Mouse (Mus musculus) forebrain, embryonic 12.5 days (tissue): Measurements from ENCODE around the gene Enoph1. TPM values are rescaled to one million over a fixed set of nuclear protein-coding genes. Genes with fewer than 3 reads are reported as not detected.

Experiments used
- ATAC-seq: fragments of 200-750 bp; cut with Nextera tagmentation; 2 replicates; pipeline ENCODE4 v1.8.0; 2017; ENCODE audit warnings: moderate TSS enrichment; ENCODE audit not compliant: low FRiP score
- H3K27ac ChIP-seq: fragments of 300-500 bp; sonication (generic); 2 replicates; pipeline ENCODE4 v1.5.1; 2016; ENCODE audit warnings: mild to moderate bottlenecking
- H3K27me3 ChIP-seq: fragments of 300-500 bp; sonication (generic); 2 replicates; pipeline ENCODE4 v1.6.1; 2016; ENCODE audit warnings: mild to moderate bottlenecking
- H3K36me3 ChIP-seq: fragments of 300-500 bp; sonication (generic); replicated peaks from 2 replicates; pipeline ENCODE4 v1.6.1; 2016; ENCODE audit warnings: mild to moderate bottlenecking
- H3K4me1 ChIP-seq: fragments of 300-500 bp; sonication (generic); 2 replicates; pipeline ENCODE4 v1.6.1; 2016
- H3K4me2 ChIP-seq: fragments of 300-500 bp; sonication (generic); 2 replicates; pipeline ENCODE4 v1.6.1; 2016; ENCODE audit warnings: mild to moderate bottlenecking, moderate library complexity
- H3K4me3 ChIP-seq: fragments of 300-500 bp; sonication (generic); replicated peaks from 2 replicates; pipeline ENCODE4 v1.5.1; 2016; ENCODE audit warnings: mild to moderate bottlenecking
- H3K9ac ChIP-seq: fragments of 300-500 bp; sonication (generic); 2 replicates; pipeline ENCODE4 v1.6.1; 2016; ENCODE audit warnings: mild to moderate bottlenecking
- H3K9me3 ChIP-seq: fragments of 300-500 bp; sonication (generic); 2 replicates; pipeline ENCODE4 v1.6.1; 2016
- WGBS: fragments of 180-500 bp; shearing (Covaris S2); methylation state at CpG from one replicate; pipeline ENCODE4 v1.1.7; 2016; 5-methylcytosine and 5-hydroxymethylcytosine counted together
- polyA plus RNA-seq: library from polyadenylated mRNA; unstranded; fragments of >200 nt; fragmentation: Nextera tagmentation; extraction: Ambion mirVana; gene quantifications from 2 replicates; pipeline ENCODE4 v1.2.1, GENCODE M21; 2016

The Enoph1 gene
- polyA plus RNA-seq, 1 experiment from 2014 or later, result 43.8 TPM

DNA sequence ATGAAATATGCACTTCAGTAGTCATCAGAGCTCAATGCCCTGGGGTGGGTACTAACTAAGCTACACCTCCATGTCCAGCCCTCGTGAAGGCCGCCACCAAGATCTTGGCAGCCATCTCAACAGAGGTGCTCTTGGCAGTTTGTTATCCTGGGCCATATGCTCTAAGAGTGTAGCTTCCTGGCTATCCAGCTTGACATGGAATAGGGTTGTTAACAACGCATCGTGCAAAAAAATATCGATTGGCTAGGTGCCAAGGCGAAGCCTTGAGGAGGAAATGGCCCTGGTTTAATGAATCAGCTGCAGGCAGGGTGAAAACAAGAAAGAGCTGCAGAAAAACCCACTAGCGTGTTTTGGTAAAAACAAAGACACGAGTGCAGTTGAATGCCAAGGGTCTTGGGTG, 45.3 kb downstream of the Enoph1 start:
- Histone ChIP-seq H3K4me2 (no peak overlapping the region), H3K9ac (no peak overlapping the region), H3K27me3 (peaks cover 6% of the 10 kb centered on the region; the same call in 1 of the 2 replicates), H3K4me1 (peaks cover 12% of the 10 kb centered on the region; the same call in 1 of the 2 replicates), H3K9me3 (no peaks in the 10 kb centered on the region), H3K27ac (peak overlapping the region; percentile 46), H3K4me3 (no peak overlapping the region), H3K36me3 (no peaks in the 10 kb centered on the region)
- 66% methylated on average over 8 of the region's 8 CpGs for WGBS
- no peak for ATAC-seq

DNA sequence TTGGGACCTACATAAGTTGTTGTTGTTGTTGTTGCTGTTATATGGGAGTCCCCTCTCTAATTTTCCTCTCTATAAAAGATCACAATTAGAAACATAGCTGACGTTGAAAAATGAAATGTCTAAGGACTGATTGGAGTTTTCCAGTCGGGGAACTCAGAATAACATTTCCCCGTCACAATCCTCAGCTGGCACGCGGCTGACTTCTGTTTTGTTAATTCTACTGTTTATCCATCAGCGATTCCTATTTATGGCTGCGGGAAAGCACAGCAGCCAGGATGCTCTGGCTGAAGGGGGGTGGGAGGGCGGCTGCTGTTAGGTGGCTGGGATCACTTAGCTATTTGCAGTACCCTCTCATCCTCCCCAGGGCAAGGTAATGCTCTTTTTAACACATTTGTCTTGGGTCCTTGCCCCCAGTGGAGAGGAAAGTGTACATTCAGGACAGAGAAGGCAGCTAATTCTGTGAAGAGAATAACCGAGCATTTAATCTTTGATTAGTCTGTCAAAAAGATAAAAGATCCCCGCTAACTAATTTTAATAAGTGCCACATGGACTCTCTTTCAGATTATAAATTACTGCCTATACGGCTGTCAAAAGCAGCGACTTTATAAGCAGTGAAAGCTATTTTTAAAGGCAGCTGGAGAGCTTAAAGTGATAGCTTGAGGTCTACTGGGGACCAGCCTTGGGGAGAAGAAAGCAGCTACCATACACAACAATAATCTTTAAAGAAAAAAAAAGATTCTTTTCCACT, 50.9 kb downstream of the Enoph1 start:
- WGBS, result 35% methylated on average over 12 of the region's 12 CpGs
- H3K4me3 ChIP-seq, result no peak overlapping the region
- H3K9me3 ChIP-seq, result no peaks in the 10 kb centered on the region
- no peak overlapping the region for H3K9ac ChIP-seq
- ATAC-seq, result peak; percentile 42; the same call in 1 of the 2 replicates
- peaks cover 17% of the 10 kb centered on the region for H3K4me1 ChIP-seq
- H3K27me3 ChIP-seq, result 0 out of 2 replicates have a peak, but pooled peaks cover 3% of the 10 kb centered on the region
- H3K4me2 ChIP-seq, result peak overlapping the region; percentile 36
- H3K27ac ChIP-seq, result peak overlapping the region; percentile 76
- no peaks in the 10 kb centered on the region for H3K36me3 ChIP-seq

DNA sequence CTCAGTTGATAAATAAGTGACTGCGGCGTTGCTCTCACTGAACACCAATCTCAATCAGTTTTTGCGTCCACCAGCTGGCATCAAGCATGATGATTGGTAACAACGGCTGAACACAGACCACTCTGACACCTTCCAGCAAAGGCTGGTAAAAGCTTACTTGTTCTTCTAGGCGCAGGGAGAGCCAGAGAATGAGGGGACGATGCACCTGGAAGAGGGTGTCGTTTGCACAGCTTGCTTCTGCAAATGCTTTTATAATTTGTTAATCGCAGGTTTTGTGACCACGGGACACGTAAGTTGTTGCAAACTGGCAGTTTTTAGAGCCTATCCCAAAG, 51.4 kb downstream of the Enoph1 start:
- no peaks in the 10 kb centered on the region for H3K9me3 ChIP-seq
- peak overlapping the region; percentile 36 for H3K4me2 ChIP-seq
- no peak overlapping the region for H3K4me3 ChIP-seq
- peak overlapping the region; percentile 76 for H3K27ac ChIP-seq
- H3K27me3 ChIP-seq, result 0 out of 2 replicates have a peak, but pooled peaks cover 3% of the 10 kb centered on the region
- no peaks in the 10 kb centered on the region for H3K36me3 ChIP-seq
- 37% methylated on average over 10 of the region's 10 CpGs for WGBS
- H3K9ac ChIP-seq, result peak overlapping the region; percentile 39; the same call in 1 of the 2 replicates
- ATAC-seq, result peak; percentile 56
- H3K4me1 ChIP-seq, result peaks cover 14% of the 10 kb centered on the region

DNA sequence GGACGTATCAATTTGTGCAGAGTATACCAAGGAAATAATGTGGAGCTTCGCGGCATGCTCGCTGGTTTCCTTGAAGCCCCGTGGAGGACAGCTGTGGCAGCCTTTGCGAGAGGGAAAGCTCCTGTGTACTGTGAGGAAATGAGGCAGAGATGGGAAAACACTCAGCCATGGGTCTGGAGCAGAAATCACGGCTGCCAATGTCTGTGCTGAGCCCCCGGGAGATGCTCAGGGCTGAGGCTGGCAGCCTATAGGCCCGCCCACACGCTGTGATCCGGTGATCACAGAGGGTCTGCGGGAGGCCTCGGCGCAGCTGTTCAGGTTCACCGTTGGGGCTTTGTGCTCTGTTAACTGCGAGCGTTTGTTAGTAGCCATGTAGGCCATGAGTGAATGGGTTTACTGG, 51.8 kb downstream of the Enoph1 start:
- no peak overlapping the region for H3K4me3 ChIP-seq
- 0 out of 2 replicates have a peak, but pooled peaks cover 3% of the 10 kb centered on the region for H3K27me3 ChIP-seq
- H3K36me3 ChIP-seq, result no peaks in the 10 kb centered on the region
- H3K27ac ChIP-seq, result peak overlapping the region; percentile 76
- peak overlapping the region; percentile 36 for H3K4me2 ChIP-seq
- peaks cover 14% of the 10 kb centered on the region for H3K4me1 ChIP-seq
- WGBS, result 8% methylated on average over 17 of the region's 17 CpGs
- peak overlapping the region; percentile 39; the same call in 1 of the 2 replicates for H3K9ac ChIP-seq
- H3K9me3 ChIP-seq, result no peaks in the 10 kb centered on the region
- ATAC-seq, result peak; percentile 93

DNA sequence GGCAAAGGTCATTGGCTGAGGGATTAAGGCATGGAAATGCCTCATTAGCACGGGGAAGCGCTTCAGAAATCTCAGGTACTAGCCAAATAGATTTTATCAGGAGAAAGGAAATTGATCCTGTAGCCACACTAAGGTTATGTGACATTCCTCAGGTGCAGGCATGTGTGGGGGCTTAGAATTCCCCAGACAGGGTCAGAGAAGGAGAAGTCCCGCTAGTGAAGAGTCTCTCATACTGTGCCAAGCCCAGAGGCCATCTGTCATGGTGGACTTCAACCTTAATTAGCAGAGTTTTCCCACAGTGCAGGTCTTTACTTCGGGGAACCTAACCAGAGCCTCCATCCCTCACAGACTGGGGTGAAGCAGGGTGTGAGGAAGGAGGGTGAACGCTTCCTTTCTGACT, 57.2 kb downstream of the Enoph1 start:
- H3K27ac ChIP-seq, result no peak overlapping the region
- no peak overlapping the region for H3K9ac ChIP-seq
- no peak overlapping the region for H3K4me3 ChIP-seq
- no peaks in the 10 kb centered on the region for H3K27me3 ChIP-seq
- H3K4me2 ChIP-seq, result no peak overlapping the region
- 73% methylated on average over 5 of the region's 5 CpGs for WGBS
- no peaks in the 10 kb centered on the region for H3K9me3 ChIP-seq
- no peaks in the 10 kb centered on the region for H3K36me3 ChIP-seq
- ATAC-seq, result no peak
- peaks cover under 1% of the 10 kb centered on the region; the same call in 1 of the 2 replicates for H3K4me1 ChIP-seq

DNA sequence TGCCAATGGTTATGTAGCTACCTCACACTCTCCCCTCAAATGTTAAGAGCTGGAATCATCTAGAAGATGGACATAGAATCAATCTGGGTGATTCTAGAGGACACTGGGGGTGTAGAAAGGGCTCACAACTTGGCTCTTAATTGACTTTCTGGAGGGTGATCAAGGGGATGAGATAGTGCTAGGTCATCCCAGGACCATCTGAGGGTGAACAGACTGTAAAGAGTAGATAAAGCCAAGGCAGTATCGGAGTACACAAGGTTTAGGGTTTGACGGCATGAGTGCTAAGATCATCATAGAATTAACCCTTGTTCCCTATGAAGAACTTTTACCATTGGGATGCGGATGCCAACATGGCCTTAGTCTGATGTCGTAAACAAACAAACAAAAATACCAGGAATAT, 58.2 kb downstream of the Enoph1 start:
- Histone ChIP-seq H3K4me3 (no peak overlapping the region), H3K4me2 (no peak overlapping the region), H3K27me3 (no peaks in the 10 kb centered on the region), H3K4me1 (no peaks in the 10 kb centered on the region), H3K9ac (no peak overlapping the region), H3K27ac (no peak overlapping the region), H3K36me3 (no peaks in the 10 kb centered on the region), H3K9me3 (no peaks in the 10 kb centered on the region)
- ATAC-seq, result no peak
- WGBS, result 96% methylated on average over 4 of the region's 4 CpGs

DNA sequence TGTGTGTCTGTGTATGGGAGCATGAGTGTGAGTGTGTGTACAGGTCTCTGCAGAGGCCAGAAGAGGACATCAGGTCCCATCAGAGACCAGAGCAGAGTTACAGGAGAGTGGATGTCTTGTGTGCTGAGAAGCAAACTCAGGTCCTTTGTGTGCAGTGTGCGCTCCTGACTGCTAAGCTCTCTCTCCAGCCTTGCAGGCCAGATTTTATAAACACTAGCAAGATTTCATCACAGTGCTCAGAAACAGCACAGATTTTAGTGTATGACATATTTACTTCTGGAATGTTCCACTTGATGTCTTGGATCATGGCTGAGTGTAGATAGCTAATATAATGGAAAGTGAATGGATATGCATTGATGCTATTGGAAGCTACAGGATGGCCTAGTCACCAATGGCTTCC, 62.6 kb downstream of the Enoph1 start:
- H3K27ac ChIP-seq, result no peak overlapping the region
- 95% methylated on average over 1 of the region's 1 CpGs for WGBS
- no peak for ATAC-seq
- H3K4me2 ChIP-seq, result no peak overlapping the region
- no peaks in the 10 kb centered on the region for H3K9me3 ChIP-seq
- no peak overlapping the region for H3K4me3 ChIP-seq
- H3K9ac ChIP-seq, result no peak overlapping the region
- H3K4me1 ChIP-seq, result no peaks in the 10 kb centered on the region
- no peaks in the 10 kb centered on the region for H3K27me3 ChIP-seq
- no peaks in the 10 kb centered on the region for H3K36me3 ChIP-seq

DNA sequence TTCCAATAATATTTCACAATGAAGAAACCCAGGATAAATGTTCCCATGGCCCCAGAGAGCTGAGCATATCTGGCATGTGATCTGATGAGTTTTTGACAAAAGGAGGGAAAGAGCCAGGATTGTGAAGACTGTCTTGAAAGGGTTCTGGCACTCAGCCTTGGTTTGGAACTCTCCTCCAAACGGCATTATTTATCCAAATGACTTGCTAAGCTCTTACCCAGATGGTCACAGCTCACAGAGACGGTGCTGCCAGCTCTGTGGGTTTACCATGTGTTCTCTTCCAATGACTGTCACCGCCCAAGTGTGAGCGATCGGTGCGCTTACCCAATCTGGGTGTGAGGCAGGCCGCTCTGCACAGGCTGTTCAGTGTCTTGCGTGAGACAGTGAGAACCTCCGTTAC, 69.1 kb downstream of the Enoph1 start:
- Histone ChIP-seq H3K27me3 (no peaks in the 10 kb centered on the region), H3K36me3 (no peaks in the 10 kb centered on the region), H3K9me3 (no peaks in the 10 kb centered on the region), H3K9ac (no peak overlapping the region), H3K4me2 (no peak overlapping the region), H3K4me3 (no peak overlapping the region), H3K27ac (no peak overlapping the region), H3K4me1 (no peaks in the 10 kb centered on the region)
- 80% methylated on average over 9 of the region's 9 CpGs for WGBS
- ATAC-seq, result no peak; the same call in 1 of the 2 replicates

DNA sequence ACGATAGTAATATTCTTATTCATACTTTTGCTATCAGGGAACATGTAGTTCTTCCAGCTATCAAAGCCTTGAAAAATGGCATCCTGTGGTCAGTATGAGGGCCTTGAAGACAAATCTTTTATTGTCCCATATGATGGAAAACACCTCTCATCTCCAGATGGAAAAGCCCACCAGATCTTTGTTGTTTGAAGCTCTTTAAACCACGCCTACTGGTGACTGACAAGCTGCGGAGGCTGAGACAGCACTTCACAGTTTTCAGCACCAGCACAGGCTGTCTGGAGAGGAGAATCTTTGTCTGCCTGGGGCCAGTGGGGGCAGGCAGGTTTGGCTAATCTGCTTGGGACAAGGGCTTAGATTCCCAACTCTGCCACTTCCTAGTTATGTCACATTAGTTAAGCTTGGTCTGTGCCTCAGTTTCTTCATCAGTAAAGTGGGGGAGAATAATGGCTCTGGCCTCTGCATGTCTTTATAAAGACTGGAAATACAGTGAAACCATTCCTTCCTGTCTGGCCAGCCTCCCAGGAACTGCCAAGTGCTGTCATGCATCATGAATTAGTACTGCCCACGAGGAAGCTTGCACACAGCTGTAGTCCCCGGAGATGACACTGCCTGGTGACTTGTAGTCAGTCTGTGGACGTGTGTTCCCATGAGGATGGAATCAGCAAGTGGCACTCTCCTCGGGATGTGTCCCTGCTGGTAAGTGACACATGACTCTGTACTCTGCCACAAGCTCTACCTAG, 69.9 kb downstream of the Enoph1 start:
- no peaks in the 10 kb centered on the region for H3K36me3 ChIP-seq
- 66% methylated on average over 7 of the region's 7 CpGs for WGBS
- no peaks in the 10 kb centered on the region for H3K9me3 ChIP-seq
- H3K27ac ChIP-seq, result peak overlapping the region; percentile 26; the same call in 1 of the 2 replicates
- H3K4me2 ChIP-seq, result no peak overlapping the region
- no peak for ATAC-seq
- no peaks in the 10 kb centered on the region for H3K27me3 ChIP-seq
- H3K4me1 ChIP-seq, result no peaks in the 10 kb centered on the region
- H3K9ac ChIP-seq, result no peak overlapping the region
- H3K4me3 ChIP-seq, result no peak overlapping the region

DNA sequence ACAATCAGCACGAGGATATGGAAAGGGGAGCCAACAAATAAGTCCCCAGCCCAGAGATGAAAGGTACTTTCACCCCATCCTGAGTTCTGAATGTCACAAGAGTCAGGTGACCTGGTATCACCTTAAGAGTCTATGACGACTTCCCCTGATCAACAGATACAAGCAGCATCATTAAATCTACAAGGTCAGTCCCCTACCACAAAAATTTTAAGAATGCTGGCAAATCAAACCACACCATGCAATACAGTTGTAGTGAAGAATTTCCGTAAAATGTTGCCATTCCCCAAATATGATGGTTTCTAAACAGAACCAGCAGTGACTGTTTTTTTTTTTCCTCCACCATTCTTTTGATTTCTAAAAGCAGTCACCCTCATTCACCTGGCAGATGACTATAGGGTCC, 70.8 kb downstream of the Enoph1 start:
- 81% methylated on average over 3 of the region's 3 CpGs for WGBS
- ATAC-seq, result no peak
- H3K4me3 ChIP-seq, result no peak overlapping the region
- H3K9ac ChIP-seq, result no peak overlapping the region
- H3K36me3 ChIP-seq, result no peaks in the 10 kb centered on the region
- H3K4me1 ChIP-seq, result no peaks in the 10 kb centered on the region
- H3K27me3 ChIP-seq, result no peaks in the 10 kb centered on the region
- no peaks in the 10 kb centered on the region for H3K9me3 ChIP-seq
- H3K27ac ChIP-seq, result no peak overlapping the region
- H3K4me2 ChIP-seq, result no peak overlapping the region

DNA sequence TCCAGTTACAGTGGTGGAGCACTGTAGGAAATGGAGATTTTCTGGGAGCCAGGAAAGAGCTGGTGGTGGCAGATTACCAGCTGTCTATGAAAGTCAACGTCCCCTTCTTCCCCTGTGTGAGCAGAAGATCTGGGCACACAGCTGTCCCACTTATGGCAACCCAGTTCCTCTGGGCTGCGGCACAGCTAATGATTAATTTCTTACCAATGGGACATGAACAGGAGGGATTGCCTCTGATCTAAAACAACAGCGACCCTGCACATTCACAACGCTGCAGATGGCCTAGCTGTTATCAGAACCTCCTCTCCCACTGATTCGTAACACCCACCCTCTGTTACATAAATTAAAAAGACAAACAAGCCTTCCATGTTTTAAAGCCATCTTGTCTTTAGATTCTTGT, 73.6 kb downstream of the Enoph1 start:
- Histone ChIP-seq H3K27me3 (no peaks in the 10 kb centered on the region), H3K27ac (0 out of 2 replicates have a peak overlapping the region, but pooled peaks have one; percentile 25), H3K9me3 (no peaks in the 10 kb centered on the region), H3K4me2 (no peak overlapping the region), H3K36me3 (no peaks in the 10 kb centered on the region), H3K4me3 (no peak overlapping the region), H3K9ac (no peak overlapping the region), H3K4me1 (peaks cover 5% of the 10 kb centered on the region; the same call in 1 of the 2 replicates)
- WGBS, result 66% methylated on average over 5 of the region's 5 CpGs
- ATAC-seq, result no peak
